Mouse (Mus musculus) megakaryocyte-erythroid progenitor cell, adult 5 weeks (primary cell): ENCODE measurements around the gene Mfsd1. TPM values are rescaled to one million over a fixed set of nuclear protein-coding genes. Genes with fewer than 3 reads are reported as not detected.

Experiments used
- polyA plus RNA-seq: library from polyadenylated mRNA; stranded (reverse); fragments of >175 nt; gene quantifications from 2 replicates; pipeline ENCODE4 v1.2.3, GENCODE M21; 2012

Mfsd1 gene
- 27.1 and 34.3 TPM in 2 replicates for polyA plus RNA-seq

DNA sequence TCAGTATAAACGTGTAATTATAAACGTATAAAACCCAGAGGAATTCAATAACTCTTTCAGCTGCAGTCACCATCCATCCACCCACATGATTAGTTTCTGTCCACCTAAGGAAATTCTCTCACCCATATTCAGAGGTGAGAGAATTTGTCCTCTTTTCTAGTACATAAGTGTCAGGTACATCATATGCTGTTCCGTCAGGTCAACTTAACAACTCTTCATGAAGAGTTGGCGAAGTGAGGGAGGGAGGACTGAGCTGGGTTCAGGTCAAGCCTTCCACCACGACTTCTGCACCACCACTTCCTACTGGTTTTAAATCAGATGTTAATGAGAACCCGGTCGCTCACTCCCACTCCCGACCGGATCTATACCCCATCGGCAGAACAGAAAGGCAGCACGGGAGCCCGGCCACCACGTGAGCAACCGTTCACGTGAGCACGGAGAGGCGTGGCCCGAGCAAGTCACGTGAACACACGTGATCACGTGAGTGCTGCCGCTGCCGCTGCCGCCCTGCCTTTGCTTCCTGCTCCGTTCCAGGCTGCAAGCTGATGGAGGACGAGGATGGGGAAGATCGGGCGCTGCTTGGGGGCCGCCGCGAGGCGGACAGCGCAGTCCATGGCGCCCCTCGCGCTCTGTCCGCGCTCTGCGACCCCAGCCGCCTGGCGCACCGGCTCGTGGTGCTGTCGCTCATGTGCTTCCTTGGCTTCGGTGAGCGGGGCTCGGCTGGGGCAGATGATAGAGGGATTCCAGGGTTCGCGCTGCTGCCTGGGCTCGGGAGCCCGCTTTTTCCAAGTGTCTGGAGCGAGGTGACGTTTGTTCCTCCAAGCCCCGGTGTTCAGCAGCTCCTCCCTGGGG is at the start of gene Mfsd1:
Gene Mfsd1 (plus strand): TSS at position 469 of the 852 bp plus-strand sequence.

Other genes with a start within 250 kb of the Mfsd1 start
- 0.26 and 0.30 TPM in 2 replicates for gene Mlf1, start 208.6 kb upstream of the Mfsd1 start, polyA plus RNA-seq
- not detected in 2 replicates for gene Gm17402, start 207.6 kb upstream of the Mfsd1 start, polyA plus RNA-seq
- gene Gfm1, start 152.6 kb upstream of the Mfsd1 start, polyA plus RNA-seq: 6.5 and 8.5 TPM in 2 replicates
- 36.9 and 39.8 TPM in 2 replicates for gene Lxn, start 118.8 kb upstream of the Mfsd1 start, polyA plus RNA-seq
- 0.11 and 0.13 TPM in 2 replicates for gene Rarres1, start 67.2 kb upstream of the Mfsd1 start, polyA plus RNA-seq